Mouse (Mus musculus): ENCODE measurements at regions not wholly inside any gene's neighbourhood (a gene's known extent, or its start where the extent isn't known, plus 50 kb on each side); places are given as distances from the start of the nearest gene placed in this dataset.

- TF ChIP-seq POLR2A (IDR thresholded peaks at IDR 0.05; ENCODE audit: borderline replicate concordance, control insufficient read depth, low read depth, low read length): no peak
- TF ChIP-seq CTCF (IDR thresholded peaks at IDR 0.05; ENCODE audit: control insufficient read depth, insufficient read depth, low read length): no peak
Observed at GRCm38 (mm10) chr8:126797571-126798334, 147.9 kb downstream of the Tomm20 start.

Data from bone marrow, adult 2 months (tissue).